Mouse (Mus musculus) cerebellum, adult 11-12 months (tissue): ENCODE measurements around the gene Hoxb5.

ENCODE experiments used
- DNase-seq: peaks from one replicate; pipeline ENCODE4 v3.0.0; 2022

The Hoxb5 gene

DNA sequence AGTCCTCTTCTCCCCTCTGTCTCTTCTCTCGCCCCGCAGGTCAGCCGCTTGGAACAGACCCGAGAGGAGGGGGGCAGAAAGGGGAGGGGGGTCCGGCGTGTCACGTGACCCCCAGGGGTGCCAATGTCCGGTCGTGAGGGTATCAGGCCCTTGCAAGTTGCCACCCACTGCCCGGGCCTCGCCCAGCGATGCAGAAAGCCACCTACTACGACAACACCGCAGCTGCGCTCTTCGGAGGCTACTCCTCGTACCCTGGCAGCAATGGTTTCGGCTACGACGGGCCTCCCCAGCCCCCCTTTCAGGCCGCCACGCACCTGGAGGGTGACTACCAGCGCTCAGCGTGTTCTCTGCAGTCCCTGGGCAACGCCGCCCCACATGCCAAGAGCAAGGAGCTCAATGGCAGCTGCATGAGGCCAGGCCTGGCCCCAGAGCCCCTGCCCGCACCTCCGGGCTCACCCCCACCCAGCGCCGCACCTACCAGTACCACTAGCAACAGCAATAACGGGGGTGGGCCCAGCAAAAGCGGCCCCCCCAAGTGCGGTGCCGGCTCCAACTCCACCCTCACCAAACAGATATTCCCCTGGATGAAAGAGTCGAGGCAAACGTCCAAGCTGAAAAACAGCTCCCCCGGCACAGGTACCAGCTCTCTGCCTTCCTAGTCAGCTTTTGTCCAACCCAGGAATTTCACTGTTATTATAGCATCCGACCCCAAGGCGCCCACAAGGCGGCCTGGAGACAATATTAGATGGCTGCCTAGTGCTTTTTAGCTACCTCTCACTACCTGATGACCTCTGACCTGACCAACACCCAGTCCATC, 41.1 kb downstream of the Hoxb5 start:
- DNase-seq: no peak

DNA sequence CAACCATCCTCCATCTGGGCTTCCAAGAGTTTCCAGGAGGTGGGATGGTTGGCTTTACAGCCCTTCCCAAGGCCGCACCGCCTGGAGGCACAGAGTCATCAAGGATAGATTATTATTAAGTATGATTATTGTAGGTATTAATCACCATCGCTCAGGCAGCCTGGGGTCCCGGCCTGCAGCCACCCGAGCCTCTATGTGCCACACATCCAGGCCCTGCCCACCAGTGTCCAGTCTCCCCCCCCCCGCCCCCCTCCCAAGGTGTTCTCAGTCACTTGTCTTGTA, 41.7 kb downstream of the Hoxb5 start:
- no peak for DNase-seq

DNA sequence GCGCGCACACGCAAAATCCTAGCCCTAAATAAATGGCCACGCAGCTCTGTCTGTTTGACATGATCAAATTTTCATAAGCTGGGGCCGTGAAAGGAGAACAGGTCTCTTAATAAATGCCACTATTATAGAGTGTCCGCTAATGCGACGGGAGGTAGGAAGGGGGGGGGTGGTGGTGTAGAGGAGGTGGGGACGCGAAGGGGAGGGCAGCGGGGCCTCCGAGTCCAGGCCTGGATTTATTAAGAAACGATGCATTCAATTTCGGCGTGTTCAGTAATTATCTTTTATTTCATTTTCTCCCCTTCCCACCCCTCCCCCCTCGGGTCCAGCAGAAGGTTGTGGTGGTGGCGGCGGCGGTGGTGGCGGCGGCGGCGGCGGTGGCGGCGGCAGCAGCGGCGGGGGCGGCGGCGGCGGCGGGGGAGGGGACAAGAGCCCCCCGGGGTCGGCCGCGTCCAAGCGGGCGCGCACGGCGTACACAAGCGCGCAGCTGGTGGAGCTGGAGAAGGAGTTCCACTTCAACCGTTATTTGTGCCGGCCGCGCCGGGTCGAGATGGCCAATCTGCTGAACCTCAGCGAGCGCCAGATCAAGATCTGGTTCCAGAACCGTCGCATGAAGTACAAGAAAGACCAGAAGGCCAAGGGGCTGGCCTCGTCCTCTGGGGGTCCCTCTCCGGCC, 42.2 kb downstream of the Hoxb5 start:
- no peak for DNase-seq

DNA sequence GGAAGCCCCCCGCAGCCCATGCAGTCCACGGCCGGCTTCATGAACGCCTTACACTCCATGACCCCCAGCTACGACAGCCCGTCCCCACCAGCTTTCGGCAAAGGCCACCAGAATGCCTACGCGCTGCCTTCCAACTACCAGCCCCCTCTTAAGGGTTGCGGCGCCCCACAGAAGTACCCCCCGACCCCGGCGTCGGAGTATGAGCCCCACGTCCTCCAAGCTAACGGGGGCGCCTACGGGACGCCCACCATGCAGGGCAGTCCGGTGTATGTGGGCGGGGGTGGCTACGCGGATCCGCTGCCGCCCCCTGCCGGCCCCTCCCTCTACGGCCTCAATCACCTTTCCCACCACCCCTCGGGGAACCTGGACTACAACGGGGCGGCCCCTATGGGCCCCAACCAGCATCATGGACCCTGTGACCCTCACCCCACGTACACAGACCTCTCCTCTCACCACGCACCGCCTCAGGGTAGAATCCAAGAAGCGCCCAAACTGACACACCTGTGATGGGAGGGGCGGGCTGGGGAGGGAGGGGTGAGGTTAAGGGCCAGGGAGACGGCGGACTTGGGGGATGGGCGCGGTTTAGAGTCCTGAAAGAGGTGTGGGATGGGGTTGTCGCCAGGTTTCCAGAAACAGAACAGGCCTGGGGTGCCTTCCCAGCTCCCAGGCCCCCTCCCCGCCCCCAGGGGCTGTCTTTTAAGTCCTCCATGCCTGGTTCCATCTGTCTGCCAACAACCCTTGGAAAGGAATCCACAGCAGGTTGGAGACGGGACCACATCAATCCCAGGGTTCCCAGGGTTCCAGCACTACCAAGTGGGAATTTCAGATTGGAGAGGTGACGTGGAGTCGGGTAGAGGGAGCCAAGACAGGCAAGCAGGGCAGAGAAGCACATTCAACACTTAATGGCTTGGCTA, 43.0 kb downstream of the Hoxb5 start:
- no peak for DNase-seq

DNA sequence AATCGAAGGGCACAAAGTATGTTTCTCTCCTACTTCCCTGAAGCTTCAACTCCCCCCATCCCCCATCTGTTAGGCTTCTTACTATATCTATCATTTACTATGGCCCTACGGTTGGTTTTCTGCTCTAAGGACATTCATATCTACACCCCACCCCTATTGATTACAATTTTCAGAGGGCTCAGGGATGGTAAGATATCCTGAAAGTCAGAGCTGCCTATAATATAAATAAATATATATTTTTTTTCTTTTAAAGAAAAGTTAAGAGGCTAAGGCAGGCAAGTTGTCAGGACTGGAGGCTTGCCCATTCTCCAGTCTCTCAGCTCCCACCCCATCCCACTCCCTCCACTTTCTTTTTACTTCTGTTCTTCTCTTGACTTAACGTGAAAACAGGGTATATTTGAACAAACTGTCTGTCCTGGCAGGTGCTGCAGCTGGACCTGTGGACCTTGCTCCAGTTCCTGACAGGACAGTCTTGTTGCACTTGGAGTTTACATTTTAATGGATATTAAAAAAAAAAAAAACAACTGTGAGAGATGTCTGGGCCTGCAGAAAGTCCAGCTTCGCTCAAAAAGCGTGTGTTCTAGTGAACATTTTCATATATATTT, 43.9 kb downstream of the Hoxb5 start:
- DNase-seq: no peak

DNA sequence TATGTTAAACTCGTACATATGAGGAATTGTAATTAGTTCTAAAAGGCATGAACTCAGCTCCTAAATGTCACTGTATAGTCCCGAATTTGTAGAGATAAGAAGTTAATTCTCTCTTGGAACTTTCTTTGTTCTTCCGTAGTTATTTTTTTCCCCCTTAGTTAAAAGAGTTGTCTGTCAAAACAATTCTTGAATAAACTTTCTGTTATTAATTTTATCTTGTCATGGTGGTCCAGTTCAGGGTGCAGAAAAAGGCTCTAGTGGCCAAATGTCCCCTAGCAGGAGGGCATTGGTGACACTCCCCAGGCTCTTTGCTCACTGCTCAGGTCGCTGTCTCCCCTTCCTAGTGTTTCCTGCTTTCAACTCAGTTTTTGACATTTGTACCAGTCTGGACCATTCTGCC, 44.6 kb downstream of the Hoxb5 start:
- no peak for DNase-seq

DNA sequence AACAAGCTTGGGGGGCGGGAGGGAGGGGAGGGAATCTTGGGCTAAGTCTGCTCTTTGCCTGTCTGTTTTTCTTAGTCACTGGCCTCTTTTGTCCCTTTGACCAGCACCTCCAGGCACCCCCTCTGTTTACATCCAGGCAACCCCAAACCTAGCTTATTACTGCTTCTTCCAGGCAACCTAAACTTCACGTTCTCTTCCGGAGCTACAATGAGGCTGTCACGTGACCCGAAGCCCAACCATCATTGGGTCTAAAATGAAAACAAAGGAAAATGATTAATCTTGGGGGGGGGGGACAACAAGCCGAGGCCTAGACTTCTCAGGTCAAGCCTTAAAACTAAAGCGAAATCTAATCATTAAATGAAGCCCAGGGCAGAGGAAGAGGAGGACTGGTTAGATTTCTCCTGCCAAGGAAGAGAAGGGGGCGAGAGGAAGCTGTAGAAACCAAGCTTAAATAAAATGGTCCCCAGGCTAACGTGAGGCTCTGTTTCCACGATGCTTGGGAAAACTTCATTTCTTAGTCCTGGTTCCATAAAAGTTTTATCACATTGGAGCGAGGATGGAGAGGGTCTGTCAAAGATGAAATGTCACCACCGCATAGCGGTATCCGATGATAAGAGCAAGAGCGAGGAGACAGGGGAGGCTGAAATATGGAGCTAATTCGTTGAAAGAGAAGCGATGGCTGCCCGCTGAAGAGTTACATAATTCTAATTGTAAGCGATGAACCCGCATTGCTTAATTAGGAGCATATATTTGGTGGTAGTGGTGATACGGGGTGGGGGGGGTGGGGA, 45.2 kb downstream of the Hoxb5 start:
- DNase-seq: no peak

DNA sequence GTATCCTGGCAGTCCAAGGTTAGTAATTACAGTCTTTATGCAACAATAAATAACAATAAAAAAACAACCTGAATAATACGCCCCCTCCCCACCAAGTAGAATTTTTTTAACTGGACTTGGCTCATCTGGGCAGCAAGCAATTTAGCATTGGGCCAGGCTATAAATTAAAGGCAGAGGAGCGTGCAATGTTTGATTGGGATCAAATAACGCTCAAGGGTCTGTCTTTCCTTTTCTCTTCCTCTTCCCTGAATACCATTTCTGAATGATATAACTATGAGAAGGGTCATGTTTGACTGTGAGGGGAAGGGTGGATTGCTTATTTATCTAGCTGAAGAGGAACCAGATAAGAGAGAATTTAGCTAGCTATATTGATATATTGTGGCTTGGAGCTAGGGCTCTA, 45.9 kb downstream of the Hoxb5 start:
- no peak for DNase-seq

DNA sequence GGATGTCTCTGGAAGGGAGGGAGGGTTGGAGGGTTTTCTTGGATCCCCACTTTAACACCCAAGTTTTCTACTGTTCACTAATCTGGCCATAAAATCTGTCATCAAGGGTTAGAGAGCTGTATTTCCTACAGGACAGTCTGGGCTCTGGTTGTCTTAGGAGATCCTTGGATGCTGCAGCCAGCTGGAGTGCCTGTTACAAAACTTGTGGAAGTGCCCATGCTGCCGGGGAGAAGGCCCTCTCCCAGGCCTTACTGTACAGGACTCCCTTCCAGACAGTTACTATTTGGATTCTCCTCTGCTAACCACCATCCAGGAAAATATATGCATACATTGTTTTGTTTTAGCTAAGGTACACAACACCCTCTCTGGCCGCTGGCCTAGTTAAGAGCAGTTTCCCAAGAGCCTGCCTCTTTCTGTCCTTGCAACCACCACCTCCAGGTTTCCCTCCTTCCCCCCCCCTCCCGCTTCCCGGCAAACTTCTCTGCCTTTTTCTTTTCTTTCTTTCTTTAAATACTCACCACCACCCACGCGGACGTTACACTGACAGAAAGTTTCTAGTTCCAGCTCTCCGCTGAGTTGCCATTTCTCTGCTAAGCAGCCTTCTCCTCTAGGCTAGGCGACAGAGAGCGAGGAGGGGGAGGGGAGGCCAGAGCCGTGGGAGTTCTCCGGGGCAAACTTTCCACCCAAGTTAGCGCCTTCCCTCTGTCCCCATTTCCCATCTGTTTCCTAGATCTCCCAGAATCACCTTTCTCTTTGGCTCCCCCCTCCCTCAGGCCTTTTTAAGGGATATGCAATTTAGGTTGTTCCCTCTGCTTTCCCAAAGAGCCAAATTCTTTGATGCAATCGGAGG, 46.6 kb downstream of the Hoxb5 start:
- DNase-seq: no peak

DNA sequence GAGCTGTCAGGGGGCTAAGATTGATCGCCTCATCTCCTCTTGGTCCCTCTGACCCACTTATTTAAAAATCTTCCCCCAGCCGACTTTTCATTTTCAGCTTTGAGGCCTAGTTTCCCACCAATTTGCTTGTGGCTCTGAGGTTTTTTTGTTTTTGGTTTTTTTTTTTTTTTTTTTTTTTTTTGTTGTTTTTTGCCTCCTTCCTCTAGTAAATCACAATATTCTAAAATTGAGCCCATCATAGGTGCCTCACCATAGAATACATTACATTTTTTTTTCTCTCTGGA, 47.1 kb downstream of the Hoxb5 start, which contains the start of gene Hoxb2:
Gene Hoxb2 (plus strand): TSS at position 185 of the 284 bp plus-strand sequence.
- no peak for DNase-seq

DNA sequence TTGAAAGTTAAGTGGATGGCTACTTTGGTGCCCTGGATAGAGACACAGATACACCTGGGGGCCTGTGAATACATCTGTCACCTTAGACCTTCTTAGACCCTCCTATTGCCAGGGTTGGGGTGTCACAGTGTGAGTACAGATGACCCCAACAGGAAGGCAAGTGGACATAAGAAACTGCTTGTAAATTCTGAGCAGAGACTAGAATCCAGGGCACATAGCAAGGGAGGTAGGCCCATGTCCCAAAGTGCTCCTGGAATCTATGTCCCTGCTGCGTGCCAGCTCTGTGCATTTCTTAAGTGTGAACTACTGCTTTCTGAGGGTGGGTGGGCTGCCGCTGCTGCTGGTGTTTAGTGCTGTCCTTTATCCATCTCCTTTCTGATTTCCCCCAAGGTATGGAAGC, 47.7 kb downstream of the Hoxb5 start:
- no peak for DNase-seq

DNA sequence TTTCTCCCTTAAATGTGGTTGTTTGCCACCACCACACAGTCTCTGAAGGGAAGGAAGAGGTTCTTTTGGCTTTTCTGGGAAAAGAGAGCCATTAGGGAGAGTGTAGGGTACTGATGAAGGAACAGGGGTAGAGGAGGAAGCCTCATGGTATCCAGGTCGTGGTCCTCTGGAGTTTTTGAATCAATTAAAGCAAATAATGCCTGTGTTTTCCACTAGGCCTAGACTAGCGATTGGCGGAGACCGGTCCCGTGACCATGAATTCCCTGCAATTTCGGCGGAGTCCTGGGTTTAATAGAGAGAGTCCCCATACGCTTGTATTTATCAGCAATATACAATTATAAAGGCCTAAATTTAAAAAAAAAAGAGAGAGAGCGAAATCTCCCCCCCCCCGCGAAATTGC, 48.2 kb downstream of the Hoxb5 start:
- no peak for DNase-seq

DNA sequence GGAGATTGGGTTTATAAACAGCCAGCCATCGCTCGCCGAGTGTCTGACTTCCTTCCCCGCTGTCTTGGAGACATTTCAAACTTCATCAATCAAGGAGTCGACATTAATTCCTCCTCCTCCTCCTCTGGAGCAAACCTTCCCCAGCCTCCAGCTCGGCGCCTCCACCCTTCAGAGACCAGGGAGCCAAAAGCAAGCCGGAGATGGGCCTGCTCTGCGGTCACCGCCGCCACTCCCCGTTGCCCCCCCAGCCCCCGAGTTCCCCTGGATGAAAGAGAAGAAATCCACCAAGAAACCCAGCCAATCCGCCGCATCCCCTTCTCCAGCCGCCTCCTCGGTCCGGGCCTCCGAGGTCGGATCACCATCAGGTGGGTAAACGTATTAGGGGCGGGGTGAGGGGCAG, 48.7 kb downstream of the Hoxb5 start:
- DNase-seq: no peak

DNA sequence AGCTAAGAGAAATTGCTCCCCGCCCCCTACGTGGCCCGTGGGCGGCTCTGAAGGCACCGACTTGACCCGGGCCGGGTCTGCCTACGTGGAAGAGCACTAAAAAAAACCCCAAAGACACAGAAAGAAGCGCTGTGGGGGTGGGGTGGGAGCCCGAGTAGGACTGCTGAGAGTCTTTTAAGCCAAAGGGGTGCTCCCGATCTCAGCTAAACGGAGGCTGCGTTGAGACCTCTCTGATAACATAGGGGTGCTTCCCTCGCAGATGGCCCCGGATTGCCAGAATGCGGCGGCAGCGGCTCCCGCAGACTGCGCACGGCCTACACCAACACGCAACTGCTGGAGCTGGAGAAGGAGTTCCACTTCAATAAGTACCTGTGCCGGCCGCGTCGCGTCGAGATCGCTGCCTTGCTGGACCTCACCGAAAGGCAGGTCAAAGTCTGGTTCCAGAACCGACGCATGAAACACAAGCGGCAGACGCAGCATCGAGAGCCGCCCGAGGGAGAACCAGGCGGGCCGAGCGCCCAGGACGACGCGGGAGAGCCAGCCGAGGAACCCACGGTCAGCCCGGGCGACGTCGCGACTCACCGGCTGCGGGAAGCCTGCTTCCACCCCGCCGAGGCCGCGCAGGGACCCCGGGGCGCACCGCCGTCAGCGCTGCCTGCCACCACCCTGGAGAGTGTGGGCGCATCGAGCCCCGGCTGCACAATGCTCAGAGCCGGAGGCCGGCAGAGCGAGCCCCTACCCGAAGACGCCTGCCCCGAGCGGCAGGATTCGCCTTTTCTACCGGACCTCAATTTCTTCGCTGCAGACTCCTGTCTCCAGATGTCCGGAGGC, 49.8 kb downstream of the Hoxb5 start:
- DNase-seq: no peak

DNA sequence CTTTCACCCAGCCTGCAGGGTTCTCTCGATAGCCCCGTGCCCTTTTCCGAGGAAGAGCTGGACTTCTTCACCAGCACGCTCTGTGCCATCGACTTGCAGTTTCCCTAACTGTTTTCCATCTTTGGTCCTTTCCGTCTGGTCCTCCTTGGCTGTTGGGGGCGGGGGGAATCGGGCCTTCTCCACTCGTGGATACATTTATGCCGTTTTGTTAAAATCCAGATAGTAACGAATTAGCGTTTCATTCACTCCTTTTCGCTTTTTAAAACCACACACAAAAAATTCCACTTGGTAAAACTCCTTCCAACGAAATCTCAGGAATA, 50.3 kb downstream of the Hoxb5 start:
- DNase-seq: no peak

DNA sequence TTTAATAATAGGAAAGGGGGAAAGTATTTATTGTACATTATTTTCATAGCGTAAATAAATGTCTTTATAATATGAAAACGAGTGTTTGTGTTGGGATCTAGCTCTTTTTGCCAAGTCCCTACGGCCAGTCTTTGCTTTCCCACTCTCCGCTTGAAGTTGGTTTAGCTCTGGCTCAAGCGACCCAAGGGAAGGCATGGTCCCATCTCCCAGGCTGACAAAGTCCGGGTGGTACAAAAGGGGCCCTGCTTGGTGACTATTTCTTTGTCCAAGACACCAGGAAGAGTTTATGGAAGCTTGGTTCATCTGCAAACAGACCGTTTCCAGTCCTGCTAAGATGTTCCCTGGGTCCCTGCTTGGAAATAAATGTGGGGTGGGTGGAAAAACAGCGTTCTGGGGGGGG, 50.8 kb downstream of the Hoxb5 start:
- DNase-seq: no peak

DNA sequence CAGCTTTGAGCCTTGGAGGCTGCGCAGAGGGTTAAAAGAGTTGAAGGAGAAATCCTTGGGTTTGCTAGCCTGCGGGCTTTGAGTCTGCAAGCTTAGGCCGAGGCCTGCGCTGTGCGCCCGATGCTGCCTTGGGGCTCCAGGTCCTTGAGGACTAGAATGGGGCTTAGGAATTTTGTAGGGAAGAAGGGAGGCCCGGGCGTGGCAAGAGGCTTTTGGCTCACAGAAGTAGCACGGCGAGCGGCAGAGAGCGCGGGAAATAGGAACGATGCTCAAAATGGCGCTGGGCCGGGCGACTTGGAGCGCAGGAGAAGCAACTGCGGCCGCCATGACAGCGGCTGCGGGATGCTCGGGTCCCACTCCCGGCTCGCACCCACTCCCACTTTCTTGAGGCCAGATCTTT, 51.2 kb downstream of the Hoxb5 start:
- DNase-seq: no peak

DNA sequence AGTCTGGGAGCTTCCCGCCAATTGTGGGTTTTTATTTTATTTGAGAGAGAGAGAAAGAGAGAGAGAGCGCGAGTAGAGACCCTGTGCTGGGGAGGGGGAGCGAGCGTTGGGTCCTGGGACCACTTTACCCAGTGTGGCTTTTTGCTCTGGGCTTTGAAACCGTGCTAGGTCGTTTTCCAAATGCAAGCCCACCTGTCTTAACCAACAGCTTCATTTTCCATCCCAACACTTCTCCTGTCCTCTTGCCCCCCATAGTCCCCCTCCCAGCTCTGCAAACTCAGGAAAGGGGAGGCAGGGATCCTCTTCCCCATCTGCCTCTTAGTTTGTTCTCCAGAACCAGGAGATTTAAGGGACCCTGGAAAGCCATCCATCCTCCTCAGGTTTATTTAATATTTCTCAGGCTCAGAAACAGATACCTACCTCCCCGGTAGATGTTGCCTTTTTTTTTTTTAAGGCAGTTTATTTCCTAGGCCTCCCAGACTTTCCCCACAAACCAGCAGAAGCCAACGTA, 51.7 kb downstream of the Hoxb5 start:
- DNase-seq: no peak
